ENCODE assay signal across 7 mouse cellular contexts in genomic region chr16:87698692-87699305, GRCm38 (mm10). TPM values are rescaled to one million over a fixed set of nuclear protein-coding genes. Genes with fewer than 3 reads are reported as not detected.
A peak's percentile ranks its signal among the peaks of the same experiment; 100 is the strongest.
DNase-seq lines count a peak whose midpoint lies in the region; ATAC-seq lines count a peak whose summit lies in the region.

Bach1 (plus strand) TSS chr16:87698945.

- H3K4me1 ChIP-seq in intestine, embryonic 16.5 days (ENCODE audit: control insufficient read depth, insufficient read depth, low read length): peaks cover 23% of the 10 kb centered on the region
- H3K4me1 ChIP-seq in limb, embryonic 10.5 days: peaks cover 29% of the 10 kb centered on the region
- H3K4me1 ChIP-seq in midbrain, embryonic 13.5 days (replicated peaks): peaks cover 35% of the 10 kb centered on the region

- WGBS in intestine, embryonic 16.5 days: under 1% methylated on average over 76 of the region's 84 CpGs
- under 1% methylated on average over 75 of the region's 84 CpGs for WGBS in limb, embryonic 10.5 days
- WGBS in midbrain, embryonic 13.5 days: under 1% methylated on average over 74 of the region's 84 CpGs

- DNase-seq in adrenal gland, adult 8-10 months: peak; percentile 91
- DNase-seq in embryo, embryonic 11.5 days (ENCODE audit: low read depth, low spot score): peak; percentile 92
- peak; percentile 94 to 95 for DNase-seq in gastrocnemius, postnatal 4 days (ENCODE audit: low spot score in 2 of 2)
- peak; percentile 98 for DNase-seq in limb, embryonic 10.5 days (ENCODE audit: low spot score)
- peak; percentile 90 for DNase-seq in spleen, adult 12 weeks (ENCODE audit: low spot score)

- H3K36me3 ChIP-seq in intestine, embryonic 16.5 days (ENCODE audit: control insufficient read depth, insufficient read depth, low read length): no peaks in the 10 kb centered on the region
- H3K36me3 ChIP-seq in limb, embryonic 10.5 days: no peaks in the 10 kb centered on the region
- no peaks in the 10 kb centered on the region for H3K36me3 ChIP-seq in midbrain, embryonic 13.5 days

- H3K27me3 ChIP-seq in intestine, embryonic 16.5 days (replicated peaks; ENCODE audit: control insufficient read depth, insufficient read depth, low read length): no peaks in the 10 kb centered on the region
- no peaks in the 10 kb centered on the region; the same call in 1 of the 2 replicates for H3K27me3 ChIP-seq in limb, embryonic 10.5 days (ENCODE audit: low read depth, poor library complexity, severe bottlenecking)
- H3K27me3 ChIP-seq in midbrain, embryonic 13.5 days: 0 out of 2 replicates have a peak, but pooled peaks cover 3% of the 10 kb centered on the region

- peak within 1 kb of the TSS; percentile 80 for H3K4me2 ChIP-seq in intestine, embryonic 16.5 days (ENCODE audit: low read depth, low read length)
- peak within 1 kb of the TSS; percentile 78 for H3K4me2 ChIP-seq in midbrain, embryonic 13.5 days (replicated peaks)

- peak within 1 kb of the TSS; percentile 96 for H3K27ac ChIP-seq in intestine, embryonic 16.5 days (ENCODE audit: low read length)
- H3K27ac ChIP-seq in limb, embryonic 10.5 days: peak within 1 kb of the TSS; percentile 98
- H3K27ac ChIP-seq in midbrain, embryonic 13.5 days: peak within 1 kb of the TSS; percentile 95

- ATAC-seq in intestine, embryonic 16.5 days: peak; percentile 93
- ATAC-seq in midbrain, embryonic 13.5 days: peak; percentile 94

- H3K4me3 ChIP-seq in intestine, embryonic 16.5 days (ENCODE audit: low read length): peak within 1 kb of the TSS; percentile 88
- H3K4me3 ChIP-seq in limb, embryonic 10.5 days: peak within 1 kb of the TSS; percentile 95
- H3K4me3 ChIP-seq in midbrain, embryonic 13.5 days (replicated peaks): peak within 1 kb of the TSS; percentile 84

- peak within 1 kb of the TSS; percentile 96 for H3K9ac ChIP-seq in intestine, embryonic 16.5 days (ENCODE audit: low read depth, low read length)
- peak within 1 kb of the TSS; percentile 95 for H3K9ac ChIP-seq in midbrain, embryonic 13.5 days (replicated peaks)

- H3K9me3 ChIP-seq in intestine, embryonic 16.5 days (ENCODE audit: control insufficient read depth, low read length): no peaks in the 10 kb centered on the region
- H3K9me3 ChIP-seq in limb, embryonic 10.5 days (replicated peaks): no peaks in the 10 kb centered on the region
- no peaks in the 10 kb centered on the region for H3K9me3 ChIP-seq in midbrain, embryonic 13.5 days

RNA-seq across cellular contexts. Expression of gene Bach1, which starts in this region (rescaled TPM):
- 10 to 100 TPM; 17.6 to 32.1 (median 19.1) TPM for total RNA-seq in adrenal gland, adult 8-10 months (2022)
- total RNA-seq in gastrocnemius, postnatal 4 days (2021): 10 to 100 TPM; 22.7 to 24.8 TPM
- polyA plus RNA-seq in intestine, embryonic 16.5 days (2015; fragmentation: Nextera tagmentation; extraction: Ambion mirVana): 16.6 and 18.2 TPM in 2 replicates
- 12.5 and 15.4 TPM in 2 replicates for polyA plus RNA-seq in limb, embryonic 10.5 days (2016; fragmentation: Nextera tagmentation; extraction: Ambion mirVana)
- polyA plus RNA-seq in midbrain, embryonic 13.5 days (2015; fragmentation: Nextera tagmentation; extraction: Ambion mirVana): 21.1 and 25.4 TPM in 2 replicates

Comparison
In these comparisons a context has a peak if more than half of its experiments do, and no peak if none do; other contexts are left out.
1. Peak in every context shown above with its lines: DNase-seq, ATAC-seq, H3K4me3 ChIP-seq and H3K27ac ChIP-seq.